Mouse (Mus musculus) frontal cortex, adult (tissue): ENCODE results near the gene Amz1.

Source experiments
- ATAC-seq: cut with Nextera tagmentation; 2 replicates; pipeline ENCODE4 v1.9.2; 2017; ENCODE audit warnings: mild to moderate bottlenecking, moderate library complexity, mixed read lengths; ENCODE audit not compliant: low TSS enrichment

Gene Amz1

DNA sequence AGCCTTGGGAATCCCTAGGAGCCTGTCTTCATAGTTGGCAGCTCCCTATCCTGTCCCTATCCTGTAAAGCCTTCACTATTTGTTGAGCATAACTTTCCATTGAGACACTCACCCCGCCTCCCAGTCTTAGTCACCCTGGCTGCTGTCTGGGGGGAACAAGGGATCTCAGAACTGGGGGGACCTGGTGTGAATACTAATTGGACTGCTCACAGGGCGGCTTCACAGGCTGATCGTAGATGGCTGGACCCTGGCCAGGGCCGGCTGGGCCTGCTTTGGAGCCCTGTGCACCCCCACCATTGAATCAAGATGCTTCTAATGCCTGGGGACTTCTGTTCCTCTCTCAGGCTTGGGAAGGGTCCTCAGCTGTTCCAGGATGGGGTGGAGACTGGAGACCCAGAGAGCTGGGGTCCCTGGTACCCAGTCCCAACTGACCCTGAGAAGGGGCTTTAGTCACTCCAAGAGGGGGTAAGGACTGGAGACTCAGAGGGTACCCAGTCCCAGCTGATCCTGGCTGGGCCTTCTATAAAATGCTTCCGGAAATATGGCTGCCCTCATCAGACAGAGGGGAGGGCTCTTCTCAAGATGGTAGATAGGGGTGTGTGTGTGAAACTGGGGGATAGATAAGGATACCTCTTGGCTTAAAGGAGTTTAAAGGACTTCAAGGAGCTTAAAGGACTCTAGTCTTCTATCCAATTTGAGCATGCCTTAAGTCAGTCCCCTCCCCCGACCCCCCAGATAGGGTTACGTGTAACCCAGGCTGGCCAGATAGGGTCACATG is 2.3 kb downstream of the Amz1 start:
- ATAC-seq: 0 out of 2 replicates have a peak, but pooled peaks have one; percentile 28

DNA sequence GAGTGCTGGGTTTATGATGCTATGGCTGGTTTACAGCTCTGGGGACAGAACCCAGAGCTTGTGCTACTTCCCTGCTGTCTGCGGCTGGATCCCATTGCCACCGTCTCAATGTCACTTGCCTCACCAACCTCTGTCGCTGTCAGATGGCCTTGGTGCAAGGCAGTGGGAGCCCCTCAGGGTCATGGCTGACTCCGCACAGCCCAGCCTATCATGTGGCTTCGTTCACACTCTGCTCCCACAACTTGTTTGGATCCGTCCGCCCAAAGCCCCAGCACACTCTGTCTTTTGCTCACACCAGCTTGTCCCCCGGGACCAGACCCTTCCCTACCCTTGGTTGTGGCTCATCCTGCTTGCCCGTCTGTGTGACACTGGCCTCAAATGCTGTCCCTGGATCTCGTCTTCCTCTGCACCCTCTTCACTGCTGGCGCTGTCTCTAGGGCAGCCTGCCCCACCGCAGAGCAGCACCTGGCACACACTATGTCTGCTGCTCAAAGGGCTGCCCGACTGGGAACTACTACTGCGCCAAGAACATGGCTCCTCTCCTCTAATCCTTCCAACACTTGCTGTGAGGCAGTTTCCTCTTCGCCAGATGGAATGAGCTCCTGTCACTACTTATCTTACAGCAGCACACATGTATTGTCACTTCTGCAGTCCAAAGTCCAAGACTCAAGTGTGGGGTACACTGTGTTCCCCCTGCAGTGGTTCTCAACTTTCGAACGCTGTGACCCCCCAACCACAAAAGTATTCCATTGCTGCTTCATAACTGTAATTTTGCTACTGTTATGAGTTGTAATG is 3.2 kb downstream of the Amz1 start:
- ATAC-seq: no peak

DNA sequence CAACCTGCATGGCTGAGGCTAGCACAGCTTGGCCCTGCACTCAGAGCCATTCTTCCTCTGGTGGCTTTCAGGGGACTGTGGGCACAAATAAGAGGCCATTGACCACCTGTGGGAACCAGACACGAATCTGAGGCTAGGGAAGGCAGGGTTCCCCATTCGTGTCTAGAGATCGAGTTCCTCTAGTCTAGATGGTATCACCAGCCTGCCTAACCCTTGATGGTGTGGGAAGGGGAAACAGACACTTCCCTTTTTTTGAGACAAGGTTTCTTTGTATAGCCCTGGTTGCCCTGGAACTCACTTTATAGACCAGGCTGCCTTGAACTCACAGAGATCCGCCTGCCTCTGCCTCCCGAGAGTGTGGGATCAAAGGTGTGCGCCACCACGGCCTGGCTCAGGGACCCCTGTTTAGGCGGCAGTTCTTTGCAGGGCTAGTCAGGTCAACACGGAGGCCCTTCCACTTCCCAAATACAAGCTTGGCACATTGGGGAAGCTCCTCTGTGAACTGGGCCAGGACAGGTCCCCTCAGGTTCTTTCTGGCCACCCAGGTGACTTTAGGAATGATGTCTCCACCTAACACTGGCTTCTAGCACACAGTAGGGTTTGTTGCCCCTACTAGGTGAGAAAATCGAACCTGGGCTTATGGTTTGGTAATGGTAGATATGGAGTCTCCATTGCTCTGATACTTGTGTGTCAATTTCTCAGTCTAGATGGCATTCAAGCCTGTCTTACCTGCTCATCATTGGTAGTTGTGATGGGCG is 7.3 kb downstream of the Amz1 start:
- no peak for ATAC-seq

DNA sequence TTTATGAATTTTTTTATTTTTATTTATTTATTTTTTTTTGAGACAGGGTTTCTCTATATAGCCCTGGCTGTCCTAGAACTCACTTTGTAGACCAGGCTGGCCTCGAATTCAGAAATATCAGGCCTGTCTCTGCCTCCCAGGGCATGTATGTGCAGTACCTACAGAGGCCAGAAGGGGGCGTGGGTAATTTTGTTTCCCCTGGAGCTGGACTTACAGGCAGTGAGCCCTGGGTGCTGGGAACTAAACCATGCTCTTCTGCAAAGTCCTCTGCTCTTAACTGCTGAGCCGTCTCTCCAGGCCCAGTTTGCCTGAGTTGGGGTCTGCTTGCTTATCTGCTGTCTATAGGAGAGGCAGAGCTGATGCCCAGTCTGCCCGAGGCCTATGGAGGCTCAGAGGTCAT is 8.3 kb downstream of the Amz1 start:
- ATAC-seq: no peak

DNA sequence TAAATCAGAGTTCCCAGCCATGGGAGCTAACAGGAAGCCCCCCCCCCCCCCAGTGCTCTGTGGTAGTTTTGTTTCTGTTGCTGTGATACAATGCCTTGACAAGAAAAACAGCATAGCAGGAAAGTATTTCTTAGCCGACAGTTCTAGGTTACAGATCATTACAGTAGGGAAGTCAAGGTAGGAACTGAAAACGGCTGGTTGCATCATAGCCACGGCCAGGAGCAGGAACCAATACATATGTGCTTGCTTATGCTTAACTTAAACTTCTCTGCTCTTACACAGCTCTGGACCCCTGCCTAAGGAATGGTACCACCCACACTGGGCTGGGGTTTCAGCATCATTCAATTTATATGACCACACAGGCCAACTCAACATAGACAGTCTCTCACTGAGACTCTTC is 9.4 kb downstream of the Amz1 start:
- ATAC-seq: no peak

DNA sequence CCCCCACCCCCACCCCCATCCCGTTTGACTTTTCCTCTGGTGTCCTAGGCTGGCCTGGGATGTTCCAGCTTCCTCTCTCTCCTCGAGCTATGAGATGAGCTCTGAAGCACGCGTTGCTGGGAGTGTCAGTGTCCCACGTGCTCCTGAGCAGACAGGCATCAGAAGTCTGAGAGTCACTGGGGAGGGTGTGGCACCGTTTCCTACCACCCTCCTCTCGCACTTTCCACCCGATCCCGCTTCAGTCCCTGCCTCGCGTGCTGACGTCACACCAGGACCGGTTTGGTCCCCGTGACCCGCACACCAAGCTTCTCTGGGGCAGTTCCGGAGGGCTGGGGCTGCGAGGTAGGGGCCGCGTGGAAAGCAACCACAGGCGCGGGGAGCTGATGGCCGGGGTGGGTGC is 11.4 kb downstream of the Amz1 start:
- ATAC-seq: peak; percentile 54

DNA sequence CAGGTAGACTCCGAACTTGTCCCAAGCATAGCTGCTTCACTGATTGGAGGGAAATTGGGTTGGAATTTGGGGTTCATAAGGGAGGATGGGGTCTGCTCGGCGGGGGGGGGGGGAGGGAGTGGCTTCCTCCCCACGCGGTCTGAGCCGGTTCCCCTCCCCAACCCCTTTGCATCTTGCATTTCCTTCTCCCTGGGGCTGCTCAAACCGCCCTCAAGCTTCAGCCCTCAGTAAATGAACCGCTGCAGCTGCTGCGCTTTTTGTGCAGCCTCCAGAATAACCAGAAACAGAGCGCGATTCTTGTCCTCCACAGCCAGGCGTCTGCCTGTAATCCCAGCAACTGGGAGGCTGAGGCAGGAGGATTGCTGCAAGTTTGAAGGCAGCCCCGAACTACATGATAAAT is 12.2 kb downstream of the Amz1 start:
- ATAC-seq: no peak

DNA sequence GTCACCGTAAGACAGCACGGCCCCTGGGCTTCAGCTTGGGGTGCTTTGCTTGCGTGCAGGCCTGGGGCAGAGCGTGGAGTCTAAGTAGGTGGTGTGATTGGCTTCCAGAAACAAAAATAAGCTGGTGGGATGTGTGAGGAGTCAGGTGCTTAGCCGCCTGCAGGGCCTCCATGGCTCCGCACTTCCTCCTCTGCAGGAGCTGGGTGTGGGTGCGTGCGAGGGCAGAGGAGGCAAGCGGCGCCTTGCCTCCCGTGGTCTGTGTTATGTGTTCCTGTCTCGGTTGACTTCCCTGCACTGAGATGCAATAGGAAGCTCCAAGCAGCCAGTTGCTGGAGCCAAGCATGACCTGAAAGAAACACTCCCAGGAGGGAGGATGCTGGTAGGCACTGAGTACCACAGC is 15.9 kb downstream of the Amz1 start:
- peak; percentile 76 for ATAC-seq

DNA sequence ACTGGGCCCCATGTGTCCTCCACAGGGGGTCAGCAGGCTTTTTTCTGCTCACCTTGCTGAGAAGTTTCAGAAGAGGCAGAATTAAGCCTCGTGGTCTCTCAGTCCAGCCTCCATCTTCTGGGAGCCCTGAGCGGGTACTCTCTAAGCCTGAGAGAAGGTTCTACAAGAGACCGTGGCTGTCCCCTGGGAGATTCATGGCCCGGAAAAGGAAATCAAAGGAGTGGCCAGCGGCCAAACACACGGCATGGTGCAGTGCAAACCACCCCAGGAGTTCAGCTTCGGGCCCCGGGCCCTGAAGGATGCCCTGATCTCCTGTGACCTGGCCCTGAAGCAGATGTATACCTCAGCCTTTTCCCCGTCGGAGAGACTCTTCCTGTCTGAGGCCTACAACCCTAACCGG is 17.1 kb downstream of the Amz1 start:
- ATAC-seq: no peak

DNA sequence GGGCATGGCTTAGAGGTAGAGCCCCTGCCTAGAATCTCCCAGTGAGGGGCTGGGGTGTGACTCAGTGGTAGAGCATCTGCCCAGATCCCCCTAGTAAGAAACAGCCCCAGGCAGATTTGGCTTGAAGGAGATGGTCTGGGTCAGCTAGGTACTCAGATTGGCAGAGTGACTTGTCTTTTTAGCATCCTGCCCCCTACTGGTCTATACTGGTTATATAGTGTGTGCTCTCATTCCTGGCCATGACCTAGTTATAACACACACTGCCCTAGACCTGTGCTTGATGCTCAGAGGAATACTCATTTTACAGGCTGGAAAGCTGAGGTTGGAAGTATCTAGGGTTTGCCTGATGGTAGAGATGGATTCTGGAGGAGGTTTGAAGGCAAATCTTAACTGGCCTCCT is 17.9 kb downstream of the Amz1 start:
- ATAC-seq: no peak

DNA sequence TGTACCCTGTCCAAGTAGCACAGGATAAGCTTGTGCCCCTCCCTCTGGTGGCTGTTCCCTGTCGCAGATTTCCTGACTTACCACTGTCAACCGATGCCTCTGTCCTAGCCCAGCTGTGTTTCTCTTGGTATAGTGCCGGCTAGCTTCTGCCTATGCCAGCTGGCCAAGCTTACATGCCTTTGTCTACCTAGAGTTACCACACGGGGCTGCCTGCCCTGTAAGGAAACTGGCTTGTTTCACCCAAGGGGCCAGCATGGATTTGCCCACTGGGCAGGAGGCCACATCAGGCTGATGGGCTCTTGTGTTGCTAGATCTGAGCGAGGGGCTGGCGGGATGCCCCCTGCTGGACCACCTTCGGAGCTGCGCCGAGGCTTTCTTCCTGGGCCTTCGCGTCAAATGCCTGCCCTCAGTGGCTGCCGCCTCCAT is 19.8 kb downstream of the Amz1 start:
- no peak for ATAC-seq

DNA sequence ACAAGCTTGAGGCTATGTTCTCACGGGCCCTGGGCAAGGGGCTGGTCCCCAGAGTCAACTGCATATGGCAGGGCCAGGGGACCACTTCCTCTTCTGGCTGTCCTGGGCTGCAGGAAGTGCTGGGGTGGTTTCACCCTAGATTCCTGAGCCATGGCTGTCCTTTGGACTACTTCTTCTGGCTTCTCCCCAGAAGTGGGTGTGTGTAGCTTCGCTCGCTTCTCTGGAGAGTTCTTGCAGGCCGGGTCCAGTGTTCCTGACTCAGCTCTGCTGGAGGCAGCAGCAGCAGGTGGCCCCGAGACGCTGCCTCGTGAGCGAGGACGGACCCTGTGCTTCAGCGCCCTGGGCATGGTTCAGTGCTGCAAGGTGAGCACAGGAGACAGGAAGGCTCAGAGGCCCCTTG is 24.5 kb downstream of the Amz1 start:
- no peak for ATAC-seq

DNA sequence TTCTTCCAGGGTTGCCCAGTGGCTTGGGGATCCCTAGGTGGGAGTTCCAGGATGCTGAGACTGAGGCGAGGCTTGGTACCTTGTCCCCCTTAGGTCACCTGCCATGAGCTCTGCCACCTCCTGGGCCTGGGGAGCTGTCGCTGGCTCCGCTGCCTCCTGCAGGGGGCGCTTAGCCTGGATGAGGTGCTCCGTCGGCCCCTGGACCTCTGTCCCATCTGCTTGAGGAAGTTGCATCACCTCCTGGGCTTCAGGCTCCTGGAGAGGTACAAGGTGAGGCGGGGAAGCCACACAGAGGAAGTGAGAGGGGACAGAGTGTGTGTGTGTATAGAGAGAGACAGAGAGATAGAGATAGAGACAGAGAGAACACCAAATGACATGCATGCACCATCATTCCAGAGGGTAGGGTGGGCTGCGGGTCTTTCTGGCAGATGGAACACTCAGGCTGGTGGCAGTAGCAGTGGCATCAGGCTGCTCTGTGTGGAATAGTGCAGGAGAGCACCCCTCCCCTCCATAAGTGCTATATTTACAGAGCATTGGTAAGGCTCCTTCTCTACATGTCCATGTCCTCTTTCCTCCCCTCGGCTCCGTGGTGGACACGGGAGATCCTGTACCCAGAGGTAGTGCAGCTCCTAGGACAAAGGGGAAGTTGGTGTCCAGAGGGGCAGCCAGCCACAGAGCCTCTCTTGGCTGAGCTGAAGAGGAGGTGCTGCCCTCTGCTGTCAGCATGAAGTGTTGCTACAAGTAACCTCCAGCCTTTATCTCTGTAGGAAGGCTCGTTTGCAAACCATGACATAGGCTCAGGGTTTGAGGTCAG is 25.3 kb downstream of the Amz1 start:
- ATAC-seq: peak; percentile 81

DNA sequence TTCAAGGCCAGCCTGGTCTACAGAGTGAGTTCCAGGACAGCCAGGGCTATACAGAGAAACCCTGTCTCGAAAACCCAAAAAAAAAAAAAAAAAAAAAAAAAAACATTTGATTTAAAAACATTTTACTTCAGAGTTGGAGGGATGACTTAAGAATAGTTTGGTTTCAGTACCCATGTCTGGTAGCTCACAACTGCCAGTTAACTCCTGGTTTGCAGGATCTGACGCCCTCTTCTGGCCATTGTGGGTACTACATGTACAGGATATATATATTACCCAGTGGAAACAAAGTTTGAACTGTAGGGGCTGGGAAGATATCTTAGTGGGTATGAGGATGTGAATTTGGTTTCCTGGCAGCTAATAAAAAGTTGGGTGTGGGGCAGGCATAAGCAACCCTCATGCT is 27.0 kb downstream of the Amz1 start:
- ATAC-seq: no peak

DNA sequence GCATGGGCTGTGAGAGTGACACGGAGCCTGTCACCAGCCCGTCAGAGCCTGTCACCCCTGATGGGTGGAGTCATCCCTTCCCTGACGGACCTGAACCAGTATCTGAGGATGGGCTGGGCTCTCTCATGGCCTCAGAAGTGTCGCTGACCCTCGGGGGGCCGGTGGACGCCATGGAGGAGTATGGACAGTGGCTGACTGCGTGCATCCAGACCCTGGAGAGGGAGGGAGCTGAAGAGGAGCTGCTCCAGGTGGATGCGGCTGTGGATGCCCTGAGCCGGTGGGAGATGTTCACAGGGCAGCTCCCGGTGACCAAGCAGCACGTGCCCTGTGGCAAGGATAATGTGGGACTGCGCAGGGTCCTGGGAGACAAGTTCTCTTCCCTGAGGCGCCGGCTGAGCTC is 28.1 kb downstream of the Amz1 start:
- no peak for ATAC-seq

DNA sequence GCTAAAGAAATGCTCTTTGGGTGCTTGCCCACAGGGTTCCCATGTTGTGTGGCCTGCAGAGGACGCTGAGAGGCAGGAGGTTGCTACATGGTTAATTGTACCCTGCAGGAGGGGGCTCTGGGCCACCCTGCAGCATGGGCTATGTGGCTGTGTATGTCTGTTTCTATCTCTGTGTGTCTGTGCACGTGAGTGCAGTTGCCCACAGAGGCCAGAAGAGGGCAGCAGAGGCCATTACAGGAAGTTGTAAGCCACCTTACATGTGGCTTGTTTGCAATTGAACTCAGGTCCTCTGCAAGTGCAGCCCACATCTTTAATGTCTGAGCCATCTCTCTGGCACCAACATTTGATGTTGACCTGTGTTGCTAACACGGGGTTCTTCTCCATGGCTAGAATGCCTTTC is 28.7 kb downstream of the Amz1 start:
- ATAC-seq: no peak

DNA sequence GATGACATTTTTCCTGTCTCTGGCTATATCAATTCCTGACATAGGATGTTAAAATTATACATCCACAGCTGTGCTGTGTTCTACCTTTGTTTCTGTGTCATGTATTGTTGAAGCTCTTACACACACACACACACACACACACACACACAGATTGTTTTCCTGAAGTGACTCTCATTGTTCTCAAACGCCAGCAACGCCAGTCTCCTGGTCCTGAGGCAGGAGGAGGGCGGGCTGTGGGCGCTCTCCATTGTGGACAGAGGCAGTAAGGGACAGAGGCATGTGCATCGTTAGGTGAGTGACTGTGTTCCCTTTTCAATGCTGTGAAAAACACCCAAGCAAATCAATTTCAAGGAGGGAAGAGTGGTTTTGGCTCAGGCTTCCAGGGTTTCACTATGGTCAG is 29.3 kb downstream of the Amz1 start:
- ATAC-seq: no peak

DNA sequence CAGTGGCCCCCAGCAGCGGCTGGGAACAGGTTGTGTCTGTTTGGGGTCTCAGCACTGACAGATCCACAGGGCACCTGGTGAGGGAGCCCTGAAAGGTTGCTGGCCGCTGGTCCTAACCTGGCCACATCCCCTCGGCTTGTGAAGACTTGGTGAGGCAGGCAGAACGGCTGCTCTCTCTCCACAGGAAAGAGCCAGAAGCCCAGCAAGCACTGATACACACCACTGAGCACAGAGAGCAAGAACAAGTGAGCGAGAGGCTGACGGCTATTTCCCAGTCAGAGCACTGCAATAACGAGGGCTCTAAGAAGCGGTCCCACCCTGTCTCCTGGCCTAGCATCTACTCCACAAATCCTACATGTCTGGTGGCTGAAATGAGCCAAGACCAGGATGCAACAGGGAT is 34.9 kb downstream of the Amz1 start:
- ATAC-seq: no peak

DNA sequence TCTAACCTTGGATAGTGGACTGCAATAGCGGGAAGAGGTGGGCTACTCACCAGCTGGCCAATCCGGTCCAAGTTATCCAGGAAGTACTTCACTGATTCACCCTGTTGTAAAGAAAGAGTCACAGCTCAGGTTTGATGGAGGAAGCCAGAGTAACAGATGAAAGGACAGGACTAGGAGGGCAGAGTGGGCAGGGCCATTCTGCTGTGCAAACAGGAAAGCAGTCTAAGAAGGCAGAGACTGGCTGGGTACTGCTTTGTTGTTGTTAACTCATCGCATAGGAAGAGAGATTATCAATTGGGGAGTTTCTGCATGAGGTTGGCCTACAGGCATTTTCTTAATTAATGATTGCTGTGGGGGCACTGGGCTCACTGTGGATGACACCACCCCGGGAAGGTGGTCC is 38.6 kb downstream of the Amz1 start:
- ATAC-seq: no peak

DNA sequence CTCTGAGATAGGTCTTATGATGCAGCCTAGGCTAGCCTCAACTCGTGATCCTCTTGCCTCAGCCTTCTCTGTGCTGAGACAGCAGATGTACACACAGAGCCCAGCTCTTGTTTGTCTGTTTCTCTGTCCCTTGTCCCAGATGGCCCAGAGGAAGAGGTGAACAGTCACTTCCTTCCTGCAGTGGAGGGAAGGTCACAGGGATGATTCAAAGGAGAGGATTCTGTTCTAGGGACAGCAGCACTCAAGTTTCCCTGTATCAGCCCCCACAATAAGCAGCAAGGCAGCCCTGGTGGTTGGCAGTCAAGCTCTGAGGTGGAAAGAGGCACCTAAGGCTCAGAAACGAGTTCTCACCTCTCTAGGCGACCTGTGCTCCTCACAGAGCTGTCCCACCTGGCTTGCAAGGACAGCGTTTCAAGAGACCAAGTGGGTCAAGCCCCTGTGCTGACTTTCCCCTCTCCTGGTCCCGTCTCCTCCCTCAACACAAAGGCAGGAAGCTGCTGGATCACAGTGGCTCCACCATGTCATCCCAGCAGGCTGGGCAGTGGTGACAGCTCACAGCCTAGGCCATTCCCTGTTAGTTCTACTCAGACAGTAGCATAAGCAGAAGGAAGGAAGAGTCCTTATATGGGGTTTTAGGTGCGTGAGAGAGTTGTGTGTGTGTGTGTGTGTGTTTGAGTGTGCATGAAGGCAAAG is 41.1 kb downstream of the Amz1 start:
- no peak for ATAC-seq

DNA sequence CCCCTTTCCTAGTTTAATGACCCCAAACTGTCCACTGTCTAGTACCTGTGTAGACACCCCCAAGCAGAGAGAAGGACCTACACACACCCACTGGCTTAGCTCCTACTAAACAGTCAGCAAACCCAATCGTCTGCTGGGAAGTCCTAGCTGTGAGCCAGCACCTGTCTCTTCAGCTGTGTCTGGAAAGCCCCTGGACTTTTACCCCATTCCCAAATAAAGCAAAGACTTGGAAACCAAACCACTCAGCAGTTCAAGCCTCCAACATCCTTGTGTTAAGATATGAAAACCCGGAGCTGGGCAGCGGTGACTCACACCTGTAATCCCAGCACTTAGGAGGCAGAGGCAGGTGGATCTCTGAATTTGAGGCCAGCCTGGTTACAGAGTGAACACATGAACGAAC is 42.6 kb downstream of the Amz1 start:
- ATAC-seq: no peak
